ENCODE assay signal across 9 mouse cellular contexts in the genomic region with DNA sequence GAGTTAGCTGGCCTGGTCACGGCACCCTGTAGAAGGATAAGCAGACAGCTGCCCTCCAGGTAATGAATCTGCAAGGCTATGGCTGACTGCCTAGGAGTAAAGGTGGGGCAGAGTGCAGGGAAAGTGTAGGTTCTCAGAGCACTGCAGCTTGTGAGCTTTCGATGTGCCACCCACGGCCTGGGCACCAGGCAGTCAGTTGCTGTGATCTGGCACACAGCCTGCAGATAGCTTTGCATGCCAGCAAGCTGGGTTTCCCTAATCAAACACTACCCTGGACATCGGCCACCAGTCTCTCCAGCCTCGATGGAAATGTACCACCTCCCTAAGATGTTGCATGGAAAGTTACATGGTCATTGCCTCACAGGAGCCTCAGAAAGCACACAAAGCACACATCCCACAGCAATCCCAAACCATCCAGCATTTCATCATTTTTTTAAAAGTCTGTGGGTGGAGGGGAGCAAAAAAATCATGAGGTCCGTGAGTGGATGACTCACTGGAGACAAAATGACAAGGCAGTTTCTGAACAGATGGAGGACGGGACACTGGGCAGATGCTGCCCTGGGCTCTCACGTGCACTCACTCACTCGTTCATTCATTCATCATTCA.
A peak's percentile ranks its signal among the peaks of the same experiment; 100 is the strongest.
DNase-seq lines count a peak whose midpoint lies in the region; ATAC-seq and TF ChIP-seq lines count a peak whose summit lies in the region.
"Had no signal": no experiment of that assay in that cellular context is flagged by ENCODE, and none has a peak within 500 bp of the region (broad histone marks: within the 10 kb centered on the region; RNA-seq: fewer than 3 reads in every experiment).

No protein-coding gene starts in this region.

- no peaks in the 10 kb centered on the region for H3K27me3 ChIP-seq in hindbrain, postnatal 0 days (ENCODE audit: insufficient read depth, low read length)
- H3K27me3 ChIP-seq in hindbrain, embryonic 10.5 days (ENCODE audit: insufficient read depth, poor library complexity, severe bottlenecking), result no peaks in the 10 kb centered on the region
- no peaks in the 10 kb centered on the region for H3K27me3 ChIP-seq in small intestine, adult 2 months (ENCODE audit: control insufficient read depth, insufficient read depth, low read length)
- H3K27me3 ChIP-seq in midbrain, embryonic 14.5 days (ENCODE audit: control insufficient read depth, insufficient read depth, low read length), result no peaks in the 10 kb centered on the region
- H3K27me3 ChIP-seq: heart, embryonic 15.5 days had no signal

- peak; percentile 40; the same call in 1 of the 2 replicates for ATAC-seq in hindbrain, postnatal 0 days
- ATAC-seq in midbrain, embryonic 14.5 days (ENCODE audit: low FRiP score, low TSS enrichment), result no peak

- H3K36me3 ChIP-seq in hindbrain, postnatal 0 days (ENCODE audit: insufficient read depth, low read length), result no peaks in the 10 kb centered on the region
- no peaks in the 10 kb centered on the region for H3K36me3 ChIP-seq in hindbrain, embryonic 10.5 days
- H3K36me3 ChIP-seq in small intestine, adult 2 months (ENCODE audit: control insufficient read depth, insufficient read depth, low read length), result no peaks in the 10 kb centered on the region
- no peaks in the 10 kb centered on the region for H3K36me3 ChIP-seq in midbrain, embryonic 14.5 days (ENCODE audit: control insufficient read depth, insufficient read depth, low read length)
- H3K36me3 ChIP-seq: heart, embryonic 15.5 days had no signal

- no peak overlapping the region for H3K27ac ChIP-seq in hindbrain, postnatal 0 days
- H3K27ac ChIP-seq in hindbrain, embryonic 10.5 days, result no peak overlapping the region
- 0 out of 2 replicates have a peak overlapping the region, but pooled peaks have one; percentile 13 for H3K27ac ChIP-seq in small intestine, adult 2 months (ENCODE audit: insufficient read depth, low read depth, low read length)
- no peak overlapping the region for H3K27ac ChIP-seq in midbrain, embryonic 14.5 days (replicated peaks; ENCODE audit: low read depth, low read length)
- H3K27ac ChIP-seq: heart, embryonic 15.5 days had no signal

- peaks cover 6% of the 10 kb centered on the region; the same call in 1 of the 2 replicates for H3K4me1 ChIP-seq in hindbrain, postnatal 0 days (ENCODE audit: insufficient read depth, low read length)
- no peaks in the 10 kb centered on the region; the same call in 1 of the 2 replicates for H3K4me1 ChIP-seq in hindbrain, embryonic 10.5 days (replicated peaks)
- peaks cover 6% of the 10 kb centered on the region for H3K4me1 ChIP-seq in small intestine, adult 2 months (ENCODE audit: control insufficient read depth, insufficient read depth, insufficient read length, low read length)
- H3K4me1 ChIP-seq in midbrain, embryonic 14.5 days (ENCODE audit: control insufficient read depth, insufficient read depth, low read length), result no peaks in the 10 kb centered on the region

- H3K9ac ChIP-seq in hindbrain, postnatal 0 days (replicated peaks; ENCODE audit: low read length), result no peak overlapping the region
- no peak overlapping the region for H3K9ac ChIP-seq in midbrain, embryonic 14.5 days (replicated peaks; ENCODE audit: low read length)
- H3K9ac ChIP-seq: heart, embryonic 15.5 days had no signal

- WGBS in hindbrain, postnatal 0 days, result 40% methylated on average over 9 of the region's 9 CpGs
- WGBS in hindbrain, embryonic 10.5 days, result 85% methylated on average over 9 of the region's 9 CpGs
- WGBS in small intestine, adult 2 months, result 21% methylated on average over 9 of the region's 9 CpGs
- 84% methylated on average over 9 of the region's 9 CpGs for WGBS in midbrain, embryonic 14.5 days

- no peaks in the 10 kb centered on the region for H3K9me3 ChIP-seq in hindbrain, postnatal 0 days (ENCODE audit: low read length)
- H3K9me3 ChIP-seq in hindbrain, embryonic 10.5 days, result peaks cover 16% of the 10 kb centered on the region
- H3K9me3 ChIP-seq in midbrain, embryonic 14.5 days (ENCODE audit: control insufficient read depth, low read length), result no peaks in the 10 kb centered on the region
- H3K9me3 ChIP-seq: heart, embryonic 15.5 days had no signal

- DNase-seq in hindbrain, postnatal 0 days (ENCODE audit: low spot score), result no peak
- DNase-seq in hindbrain, embryonic 10.5 days (ENCODE audit: low spot score), result no peak
- peak; percentile 82 for DNase-seq in MN1 (ENCODE audit: low spot score)
- peak; percentile 58 to 65 for DNase-seq in cerebellum, adult 18-20 months
- DNase-seq in left cerebral cortex, adult 8-10 months (ENCODE audit: low spot score in 2 of 2), result peak; percentile 49 to 75
- no peak for DNase-seq in gastrocnemius, postnatal 4 days (ENCODE audit: low spot score in 2 of 2)
- DNase-seq in midbrain, embryonic 14.5 days, result no peak

- no peak for TF ChIP-seq POLR2A in small intestine, adult 2 months (IDR thresholded peaks at IDR 0.05; ENCODE audit: low read depth, low read length)

- no peak overlapping the region for H3K4me3 ChIP-seq in hindbrain, postnatal 0 days (ENCODE audit: low read length)
- H3K4me3 ChIP-seq in hindbrain, embryonic 10.5 days, result no peak overlapping the region
- no peak overlapping the region for H3K4me3 ChIP-seq in small intestine, adult 2 months (ENCODE audit: low read depth, low read length)
- H3K4me3 ChIP-seq in midbrain, embryonic 14.5 days (replicated peaks; ENCODE audit: low read depth, low read length), result no peak overlapping the region
- H3K4me3 ChIP-seq: heart, embryonic 15.5 days had no signal

- no peak for TF ChIP-seq CTCF in hindbrain, postnatal 0 days (IDR thresholded peaks at IDR 0.05; ENCODE audit: low read depth)
- no peak for TF ChIP-seq CTCF in small intestine, adult 2 months (IDR thresholded peaks at IDR 0.05; ENCODE audit: extremely low read depth, insufficient read length, insufficient replicate concordance, low read depth, low read length)

- no peak overlapping the region for H3K4me2 ChIP-seq in hindbrain, postnatal 0 days (ENCODE audit: low read depth, low read length)
- H3K4me2 ChIP-seq in midbrain, embryonic 14.5 days (ENCODE audit: low read length), result no peak overlapping the region
- H3K4me2 ChIP-seq: heart, embryonic 15.5 days had no signal

Comparison
In these comparisons a context has a peak if more than half of its experiments do, and no peak if none do; other contexts are left out.
1. DNase-seq: peak in MN1 (single experiment), cerebellum, adult 18-20 months (2 of 2) and left cerebral cortex, adult 8-10 months (2 of 2); none in hindbrain, postnatal 0 days (single experiment), hindbrain, embryonic 10.5 days (single experiment), gastrocnemius, postnatal 4 days (0 of 2) and midbrain, embryonic 14.5 days (single experiment).